18 mouse cellular contexts compared by ENCODE assay signal in genomic region chr19:15047896-15048295, GRCm38 (mm10).
DNase-seq lines count a peak whose midpoint lies in the region; ATAC-seq lines count a peak whose summit lies in the region.
"Had no signal": no experiment of that assay in that cellular context is flagged by ENCODE, and none has a peak within 500 bp of the region (broad histone marks: within the 10 kb centered on the region; RNA-seq: fewer than 3 reads in every experiment).

No protein-coding gene starts in this region.

- ATAC-seq in embryonic facial prominence, embryonic 14.5 days (ENCODE audit: low read depth): 0 out of 2 replicates have a peak, but pooled peaks have one; percentile 12
- ATAC-seq in megakaryocyte, adult 5-6 weeks (ENCODE audit: poor library complexity, severe bottlenecking): no peak
- ATAC-seq: forebrain, embryonic 15.5 days; liver, postnatal 0 days had no signal

- H3K27ac ChIP-seq in embryonic facial prominence, embryonic 14.5 days (replicated peaks; ENCODE audit: low read depth, low read length): no peak overlapping the region
- no peak overlapping the region for H3K27ac ChIP-seq in embryonic facial prominence, embryonic 10.5 days (replicated peaks)
- H3K27ac ChIP-seq: forebrain, embryonic 15.5 days had no signal

- H3K9me3 ChIP-seq in embryonic facial prominence, embryonic 14.5 days (ENCODE audit: control insufficient read depth, low read length): no peaks in the 10 kb centered on the region
- no peaks in the 10 kb centered on the region for H3K9me3 ChIP-seq in embryonic facial prominence, embryonic 10.5 days
- H3K9me3 ChIP-seq: forebrain, embryonic 15.5 days; heart, embryonic 12.5 days had no signal

- no peaks in the 10 kb centered on the region for H3K27me3 ChIP-seq in embryonic facial prominence, embryonic 14.5 days (replicated peaks; ENCODE audit: control insufficient read depth, insufficient read depth, low read length)
- peaks cover 8% of the 10 kb centered on the region; the same call in 1 of the 2 replicates for H3K27me3 ChIP-seq in embryonic facial prominence, embryonic 10.5 days (replicated peaks; ENCODE audit: low read depth, poor library complexity, severe bottlenecking)
- H3K27me3 ChIP-seq: CH12.LX; forebrain, embryonic 15.5 days had no signal

- no peak overlapping the region for H3K4me3 ChIP-seq in embryonic facial prominence, embryonic 14.5 days (ENCODE audit: low read depth, low read length)
- no peak overlapping the region for H3K4me3 ChIP-seq in embryonic facial prominence, embryonic 10.5 days
- H3K4me3 ChIP-seq: erythroblast, embryonic 14.5 days; forebrain, embryonic 15.5 days; heart, embryonic 12.5 days had no signal

- intact Hi-C loops in left cerebral cortex, postnatal 4 days (cut with DNase I): no loop called here

- no peaks in the 10 kb centered on the region for H3K4me1 ChIP-seq in embryonic facial prominence, embryonic 14.5 days (ENCODE audit: control insufficient read depth, insufficient read depth, low read length)
- H3K4me1 ChIP-seq in embryonic facial prominence, embryonic 10.5 days: peaks cover 7% of the 10 kb centered on the region
- H3K4me1 ChIP-seq: heart, embryonic 12.5 days had no signal

- H3K4me2 ChIP-seq in embryonic facial prominence, embryonic 14.5 days (ENCODE audit: low read depth, low read length): no peak overlapping the region
- H3K4me2 ChIP-seq: forebrain, embryonic 15.5 days; heart, embryonic 12.5 days had no signal

- no peak for DNase-seq in embryonic facial prominence, embryonic 14.5 days (ENCODE audit: low spot score)
- DNase-seq in embryonic facial prominence, embryonic 10.5 days (ENCODE audit: low spot score): no peak
- DNase-seq in left cerebral cortex, postnatal 4 days: peak; percentile 47
- DNase-seq in left cerebral cortex, adult 18-20 months (ENCODE audit: low spot score in 2 of 2): no peak
- DNase-seq in adrenal gland, adult 2 months: peak; percentile 52
- peak; percentile 6 for DNase-seq in ovary, postnatal 14 days (ENCODE audit: low spot score)
- DNase-seq in layer of hippocampus, adult 8-10 months (ENCODE audit: low spot score in 2 of 2): no peak
- DNase-seq: kidney, adult 18-20 months; kidney, postnatal 36 days; liver; liver, postnatal 0 days; right cerebral cortex, postnatal 4 days; thymus, postnatal 4 days had no signal

- 70% methylated on average over 2 of the region's 2 CpGs for WGBS in embryonic facial prominence, embryonic 14.5 days
- WGBS in embryonic facial prominence, embryonic 10.5 days: 71% methylated on average over 2 of the region's 2 CpGs

- no peaks in the 10 kb centered on the region for H3K36me3 ChIP-seq in embryonic facial prominence, embryonic 14.5 days (ENCODE audit: control insufficient read depth, insufficient read depth, low read length)
- H3K36me3 ChIP-seq in embryonic facial prominence, embryonic 10.5 days (replicated peaks): no peaks in the 10 kb centered on the region
- H3K36me3 ChIP-seq: forebrain, embryonic 15.5 days; heart, embryonic 12.5 days had no signal

- H3K9ac ChIP-seq in embryonic facial prominence, embryonic 14.5 days (ENCODE audit: low read depth, low read length): no peak overlapping the region
- H3K9ac ChIP-seq: forebrain, embryonic 15.5 days; heart, embryonic 12.5 days; liver, postnatal 0 days had no signal

Comparison
In these comparisons a context has a peak if more than half of its experiments do, and no peak if none do; other contexts are left out.
1. DNase-seq: peak in left cerebral cortex, postnatal 4 days (single experiment), adrenal gland, adult 2 months (single experiment) and ovary, postnatal 14 days (single experiment); none in embryonic facial prominence, embryonic 14.5 days (single experiment), embryonic facial prominence, embryonic 10.5 days (single experiment), left cerebral cortex, adult 18-20 months (0 of 2) and layer of hippocampus, adult 8-10 months (0 of 2).